Mouse (Mus musculus): ENCODE data around the gene Arl5c. TPM values are rescaled to one million over a fixed set of nuclear protein-coding genes. Genes with fewer than 3 reads are reported as not detected.

Arl5c gene
- polyA plus RNA-seq, 1 experiment from 2014 or later: 7.4 TPM

GRCm38 (mm10) chr11:98031443-98031770 is 35.4 kb upstream of the Arl5c start:
- H3K4me1 ChIP-seq (ENCODE audit: control insufficient read depth, low read depth, low read length): peaks cover 7% of the 10 kb centered on the region
- H3K4me3 ChIP-seq (ENCODE audit: low read depth, low read length): no peak overlapping the region
- WGBS (ENCODE audit: insufficient replicate concordance): 16% methylated on average over 5 of the region's 5 CpGs
- H3K4me2 ChIP-seq (ENCODE audit: low read depth, low read length): no peak overlapping the region
- H3K36me3 ChIP-seq (ENCODE audit: control insufficient read depth, insufficient read depth): peaks cover 27% of the 10 kb centered on the region
- no peaks in the 10 kb centered on the region for H3K9me3 ChIP-seq (replicated peaks; ENCODE audit: control insufficient read depth, low read length)
- H3K9ac ChIP-seq (ENCODE audit: low read depth, low read length): no peak overlapping the region
- no peak overlapping the region for H3K27ac ChIP-seq (ENCODE audit: low read length)
- peaks cover 16% of the 10 kb centered on the region for H3K27me3 ChIP-seq (ENCODE audit: control insufficient read depth, insufficient read depth, low read depth, low read length)
- no peak for ATAC-seq (ENCODE audit: low read depth)

GRCm38 (mm10) chr11:98030701-98031442 is 34.9 kb upstream of the Arl5c start:
- Histone ChIP-seq H3K9ac (ENCODE audit: low read depth, low read length) (no peak overlapping the region), H3K4me1 (ENCODE audit: control insufficient read depth, low read depth, low read length) (peaks cover 7% of the 10 kb centered on the region), H3K27ac (ENCODE audit: low read length) (no peak overlapping the region), H3K4me2 (ENCODE audit: low read depth, low read length) (no peak overlapping the region), H3K4me3 (ENCODE audit: low read depth, low read length) (no peak overlapping the region), H3K36me3 (ENCODE audit: control insufficient read depth, insufficient read depth) (peaks cover 27% of the 10 kb centered on the region), H3K27me3 (ENCODE audit: control insufficient read depth, insufficient read depth, low read depth, low read length) (peaks cover 10% of the 10 kb centered on the region), H3K9me3 (replicated peaks; ENCODE audit: control insufficient read depth, low read length) (no peaks in the 10 kb centered on the region)
- no peak for ATAC-seq (ENCODE audit: low read depth)
- 60% methylated on average over 5 of the region's 5 CpGs for WGBS (ENCODE audit: insufficient replicate concordance)

GRCm38 (mm10) chr11:98027785-98028184 is 31.8 kb upstream of the Arl5c start:
- peaks cover 27% of the 10 kb centered on the region for H3K36me3 ChIP-seq (ENCODE audit: control insufficient read depth, insufficient read depth)
- peak overlapping the region; percentile 97 for H3K9ac ChIP-seq (ENCODE audit: low read depth, low read length)
- H3K27ac ChIP-seq (ENCODE audit: low read length): peak overlapping the region; percentile 80; the same call in 1 of the 2 replicates
- H3K4me3 ChIP-seq (ENCODE audit: low read depth, low read length): peak overlapping the region; percentile 98
- 7% methylated on average over 7 of the region's 7 CpGs for WGBS (ENCODE audit: insufficient replicate concordance)
- H3K9me3 ChIP-seq (replicated peaks; ENCODE audit: control insufficient read depth, low read length): no peaks in the 10 kb centered on the region
- peaks cover 1% of the 10 kb centered on the region; the same call in 1 of the 2 replicates for H3K27me3 ChIP-seq (ENCODE audit: control insufficient read depth, insufficient read depth, low read depth, low read length)
- no peak for ATAC-seq (ENCODE audit: low read depth)
- H3K4me2 ChIP-seq (ENCODE audit: low read depth, low read length): peak overlapping the region; percentile 94
- peaks cover 10% of the 10 kb centered on the region for H3K4me1 ChIP-seq (ENCODE audit: control insufficient read depth, low read depth, low read length)

GRCm38 (mm10) chr11:98027297-98027688 is 31.3 kb upstream of the Arl5c start:
- peak overlapping the region; percentile 97 for H3K9ac ChIP-seq (ENCODE audit: low read depth, low read length)
- peak overlapping the region; percentile 98 for H3K4me3 ChIP-seq (ENCODE audit: low read depth, low read length)
- no peaks in the 10 kb centered on the region for H3K9me3 ChIP-seq (replicated peaks; ENCODE audit: control insufficient read depth, low read length)
- peaks cover 6% of the 10 kb centered on the region for H3K27me3 ChIP-seq (ENCODE audit: control insufficient read depth, insufficient read depth, low read depth, low read length)
- ATAC-seq (ENCODE audit: low read depth): no peak
- under 1% methylated on average over 18 of the region's 18 CpGs for WGBS (ENCODE audit: insufficient replicate concordance)
- peak overlapping the region; percentile 80 for H3K27ac ChIP-seq (ENCODE audit: low read length)
- H3K4me1 ChIP-seq (ENCODE audit: control insufficient read depth, low read depth, low read length): peaks cover 13% of the 10 kb centered on the region
- H3K4me2 ChIP-seq (ENCODE audit: low read depth, low read length): peak overlapping the region; percentile 94
- H3K36me3 ChIP-seq (ENCODE audit: control insufficient read depth, insufficient read depth): peaks cover 27% of the 10 kb centered on the region

GRCm38 (mm10) chr11:98026570-98027296 is 30.8 kb upstream of the Arl5c start, which contains the start of gene Rpl19:
TSS of gene Rpl19 (plus strand) at chr11:98026710.
- H3K36me3 ChIP-seq (ENCODE audit: control insufficient read depth, insufficient read depth): peaks cover 27% of the 10 kb centered on the region
- peak within 1 kb of the TSS; percentile 98 for H3K4me3 ChIP-seq (ENCODE audit: low read depth, low read length)
- under 1% methylated on average over 68 of the region's 69 CpGs for WGBS (ENCODE audit: insufficient replicate concordance)
- H3K4me2 ChIP-seq (ENCODE audit: low read depth, low read length): peak within 1 kb of the TSS; percentile 94
- peak; percentile 81 for ATAC-seq (ENCODE audit: low read depth)
- H3K4me1 ChIP-seq (ENCODE audit: control insufficient read depth, low read depth, low read length): peaks cover 18% of the 10 kb centered on the region
- H3K27ac ChIP-seq (ENCODE audit: low read length): peak within 1 kb of the TSS; percentile 80
- H3K9ac ChIP-seq (ENCODE audit: low read depth, low read length): peak within 1 kb of the TSS; percentile 97
- peaks cover 12% of the 10 kb centered on the region for H3K27me3 ChIP-seq (ENCODE audit: control insufficient read depth, insufficient read depth, low read depth, low read length)
- H3K9me3 ChIP-seq (replicated peaks; ENCODE audit: control insufficient read depth, low read length): no peaks in the 10 kb centered on the region

- H3K36me3 ChIP-seq (ENCODE audit: control insufficient read depth, insufficient read depth): peaks cover 27% of the 10 kb centered on the region
- 9% methylated on average over 15 of the region's 15 CpGs for WGBS (ENCODE audit: insufficient replicate concordance)
- peak overlapping the region; percentile 98 for H3K4me3 ChIP-seq (ENCODE audit: low read depth, low read length)
- peaks cover 21% of the 10 kb centered on the region for H3K4me1 ChIP-seq (ENCODE audit: control insufficient read depth, low read depth, low read length)
- ATAC-seq (ENCODE audit: low read depth): no peak
- H3K4me2 ChIP-seq (ENCODE audit: low read depth, low read length): peak overlapping the region; percentile 94
- peaks cover 17% of the 10 kb centered on the region for H3K27me3 ChIP-seq (ENCODE audit: control insufficient read depth, insufficient read depth, low read depth, low read length)
- H3K9ac ChIP-seq (ENCODE audit: low read depth, low read length): peak overlapping the region; percentile 97
- H3K9me3 ChIP-seq (replicated peaks; ENCODE audit: control insufficient read depth, low read length): no peaks in the 10 kb centered on the region
- H3K27ac ChIP-seq (ENCODE audit: low read length): peak overlapping the region; percentile 80
Measured at GRCm38 (mm10) chr11:98026248-98026569, 30.2 kb upstream of the Arl5c start.

GRCm38 (mm10) chr11:98024516-98024915 is 28.5 kb upstream of the Arl5c start:
- Histone ChIP-seq H3K27ac (ENCODE audit: low read length) (no peak overlapping the region), H3K9me3 (replicated peaks; ENCODE audit: control insufficient read depth, low read length) (no peaks in the 10 kb centered on the region), H3K4me2 (ENCODE audit: low read depth, low read length) (no peak overlapping the region), H3K4me3 (ENCODE audit: low read depth, low read length) (no peak overlapping the region), H3K9ac (ENCODE audit: low read depth, low read length) (no peak overlapping the region), H3K4me1 (ENCODE audit: control insufficient read depth, low read depth, low read length) (peaks cover 21% of the 10 kb centered on the region), H3K27me3 (ENCODE audit: control insufficient read depth, insufficient read depth, low read depth, low read length) (peaks cover 21% of the 10 kb centered on the region), H3K36me3 (ENCODE audit: control insufficient read depth, insufficient read depth) (peaks cover 11% of the 10 kb centered on the region)
- no peak for ATAC-seq (ENCODE audit: low read depth)
- WGBS (ENCODE audit: insufficient replicate concordance): 53% methylated on average over 3 of the region's 3 CpGs

GRCm38 (mm10) chr11:98022555-98023371 is 26.8 kb upstream of the Arl5c start, which contains the start of gene Cacnb1:
TSS of gene Cacnb1 (minus strand) at chr11:98023034.
- 1% methylated on average over 29 of the region's 52 CpGs for WGBS (ENCODE audit: insufficient replicate concordance)
- peak; percentile 5; the same call in 1 of the 2 replicates for ATAC-seq (ENCODE audit: low read depth)
- H3K9ac ChIP-seq (ENCODE audit: low read depth, low read length): peak within 1 kb of the TSS; percentile 59
- H3K4me2 ChIP-seq (ENCODE audit: low read depth, low read length): peak within 1 kb of the TSS; percentile 80
- H3K27ac ChIP-seq (ENCODE audit: low read length): 0 out of 2 replicates have a peak within 1 kb of the TSS, but pooled peaks have one; percentile 17
- peak within 1 kb of the TSS; percentile 65 for H3K4me3 ChIP-seq (ENCODE audit: low read depth, low read length)
- peaks cover 21% of the 10 kb centered on the region for H3K4me1 ChIP-seq (ENCODE audit: control insufficient read depth, low read depth, low read length)
- no peaks in the 10 kb centered on the region for H3K36me3 ChIP-seq (ENCODE audit: control insufficient read depth, insufficient read depth)
- H3K9me3 ChIP-seq (replicated peaks; ENCODE audit: control insufficient read depth, low read length): no peaks in the 10 kb centered on the region
- H3K27me3 ChIP-seq (ENCODE audit: control insufficient read depth, insufficient read depth, low read depth, low read length): peaks cover 21% of the 10 kb centered on the region
